In the genomic region with DNA sequence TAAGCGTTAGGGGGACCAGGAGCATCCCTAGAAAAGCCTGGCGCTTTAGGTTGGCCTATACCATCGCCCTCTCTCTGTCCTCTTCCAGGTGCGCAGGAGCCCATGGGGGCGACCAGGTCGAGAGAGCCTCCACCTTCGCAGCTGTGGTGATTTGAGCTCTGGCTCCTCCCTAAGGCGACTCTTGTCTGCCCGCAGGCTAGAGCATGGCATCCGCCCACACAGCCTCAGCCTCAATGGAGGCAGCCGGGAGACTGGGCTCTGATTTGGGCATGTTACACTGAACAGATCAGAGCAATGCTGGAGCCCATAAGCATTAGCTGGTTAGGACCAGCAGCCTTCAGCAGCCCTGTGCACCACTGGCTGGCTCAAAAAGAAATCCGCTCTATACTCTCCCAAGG, we compare ENCODE assay signal across 18 mouse cellular contexts. TPM values are rescaled to one million over a fixed set of nuclear protein-coding genes. Genes with fewer than 3 reads are reported as not detected.
A peak's percentile ranks its signal among the peaks of the same experiment; 100 is the strongest.
DNase-seq lines count a peak whose midpoint lies in the region; ATAC-seq and TF ChIP-seq lines count a peak whose summit lies in the region.
"Had no signal": no experiment of that assay in that cellular context is flagged by ENCODE, and none has a peak within 500 bp of the region (broad histone marks: within the 10 kb centered on the region; RNA-seq: fewer than 3 reads in every experiment).

No protein-coding gene starts in this region.

- H3K79me3 ChIP-seq in C2C12 (ENCODE audit: low read depth): no peaks in the 10 kb centered on the region

- H3K4me1 ChIP-seq in hindbrain, embryonic 10.5 days (replicated peaks): peaks cover 49% of the 10 kb centered on the region
- H3K4me1 ChIP-seq in hindbrain, postnatal 0 days (ENCODE audit: insufficient read depth, low read length): 0 out of 2 replicates have a peak, but pooled peaks cover 6% of the 10 kb centered on the region
- H3K4me1 ChIP-seq in olfactory bulb, adult 2 months (ENCODE audit: control insufficient read depth, insufficient read depth, low read length): peaks cover 26% of the 10 kb centered on the region

- 0 out of 2 replicates have a peak overlapping the region, but pooled peaks have one; percentile 29 for H3K27ac ChIP-seq in hindbrain, embryonic 10.5 days
- H3K27ac ChIP-seq in hindbrain, postnatal 0 days: no peak overlapping the region
- H3K27ac ChIP-seq in olfactory bulb, adult 2 months (ENCODE audit: insufficient read depth, low read depth, low read length): peak overlapping the region; percentile 44; the same call in 1 of the 2 replicates
- H3K27ac ChIP-seq: gastrocnemius, adult 2 months; heart, embryonic 10.5 days; hindbrain, embryonic 12.5 days; left cerebral cortex, adult 2 months; limb, embryonic 15.5 days; lung, embryonic 15.5 days had no signal

- DNase-seq in hindbrain, embryonic 10.5 days (ENCODE audit: low spot score): no peak
- DNase-seq in hindbrain, postnatal 0 days (ENCODE audit: low spot score): no peak
- peak; percentile 47 for DNase-seq in T-cell, adult 2 months (ENCODE audit: low spot score)
- no peak for DNase-seq in frontal cortex, postnatal 10 days (ENCODE audit: low spot score in 2 of 2)
- DNase-seq in heart, adult 18-20 months: no peak
- DNase-seq: cerebellum, adult 2 months; embryo, embryonic 11 days; gastrocnemius, adult 2 months had no signal

- no peak overlapping the region for H3K4me2 ChIP-seq in hindbrain, postnatal 0 days (ENCODE audit: low read depth, low read length)
- H3K4me2 ChIP-seq: hindbrain, embryonic 12.5 days; limb, embryonic 15.5 days; lung, embryonic 15.5 days had no signal

- ATAC-seq in hindbrain, postnatal 0 days: no peak
- no peak for ATAC-seq in megakaryocyte progenitor cell, adult 5-6 weeks (replicated peaks; ENCODE audit: poor library complexity)

- peaks cover 27% of the 10 kb centered on the region for H3K36me3 ChIP-seq in hindbrain, embryonic 10.5 days
- no peaks in the 10 kb centered on the region for H3K36me3 ChIP-seq in hindbrain, postnatal 0 days (ENCODE audit: insufficient read depth, low read length)
- peaks cover 3% of the 10 kb centered on the region for H3K36me3 ChIP-seq in C2C12 (ENCODE audit: control insufficient read depth, insufficient read depth)
- H3K36me3 ChIP-seq: lung, embryonic 15.5 days had no signal

- no peaks in the 10 kb centered on the region for H3K9me3 ChIP-seq in hindbrain, embryonic 10.5 days
- H3K9me3 ChIP-seq in hindbrain, postnatal 0 days (ENCODE audit: low read length): no peaks in the 10 kb centered on the region
- H3K9me3 ChIP-seq: heart, embryonic 10.5 days; hindbrain, embryonic 12.5 days; limb, embryonic 15.5 days; lung, embryonic 15.5 days had no signal

- TF ChIP-seq CTCF in hindbrain, postnatal 0 days (IDR thresholded peaks at IDR 0.05; ENCODE audit: low read depth): no peak
- TF ChIP-seq CTCF in C2C12 (IDR thresholded peaks at IDR 0.05; ENCODE audit: control insufficient read depth, insufficient read depth, insufficient read length): no peak
- TF ChIP-seq CTCF in olfactory bulb, adult 2 months (IDR thresholded peaks at IDR 0.05; ENCODE audit: insufficient read depth, low read depth, low read length): no peak

- H3K27me3 ChIP-seq in hindbrain, embryonic 10.5 days (ENCODE audit: insufficient read depth, poor library complexity, severe bottlenecking): peaks cover 16% of the 10 kb centered on the region
- no peaks in the 10 kb centered on the region for H3K27me3 ChIP-seq in hindbrain, postnatal 0 days (ENCODE audit: insufficient read depth, low read length)
- no peaks in the 10 kb centered on the region for H3K27me3 ChIP-seq in C2C12 (ENCODE audit: control insufficient read depth, insufficient read depth, insufficient read length)
- H3K27me3 ChIP-seq: limb, embryonic 15.5 days; lung, embryonic 15.5 days had no signal

- H3ac ChIP-seq in C2C12 (ENCODE audit: control insufficient read depth, insufficient read length, low read depth): no peak overlapping the region

- TF ChIP-seq POLR2A in olfactory bulb, adult 2 months (IDR thresholded peaks at IDR 0.05; ENCODE audit: insufficient read depth, low read depth, low read length): no peak

- WGBS in hindbrain, embryonic 10.5 days: 63% methylated on average over 12 of the region's 12 CpGs
- WGBS in hindbrain, postnatal 0 days: 70% methylated on average over 12 of the region's 12 CpGs
- 52% methylated on average over 12 of the region's 12 CpGs for WGBS in olfactory bulb, adult 2 months

- no peaks in the 10 kb centered on the region for H3K79me2 ChIP-seq in C2C12 (ENCODE audit: control insufficient read depth, insufficient read depth)

- H3K9ac ChIP-seq in hindbrain, postnatal 0 days (replicated peaks; ENCODE audit: low read length): no peak overlapping the region
- H3K9ac ChIP-seq: hindbrain, embryonic 12.5 days; lung, embryonic 15.5 days had no signal

- H3K4me3 ChIP-seq in hindbrain, embryonic 10.5 days: no peak overlapping the region
- no peak overlapping the region for H3K4me3 ChIP-seq in hindbrain, postnatal 0 days (ENCODE audit: low read length)
- peak overlapping the region; percentile 2 for H3K4me3 ChIP-seq in C2C12 (ENCODE audit: insufficient read depth, poor library complexity, severe bottlenecking)
- no peak overlapping the region; the same call in 1 of the 2 replicates for H3K4me3 ChIP-seq in olfactory bulb, adult 2 months (ENCODE audit: insufficient read depth, low read depth, low read length)
- H3K4me3 ChIP-seq: erythroblast, embryonic 14.5 days; gastrocnemius, adult 2 months; heart, embryonic 10.5 days; hindbrain, embryonic 12.5 days; left cerebral cortex, adult 2 months; limb, embryonic 15.5 days; lung, embryonic 15.5 days; myocyte had no signal

TF ChIP-seq in C2C12, 6 proteins besides CTCF, POLR2A, EP300 and RAD21:
- no peak for TF ChIP-seq MYOG (IDR thresholded peaks at IDR 0.05; ENCODE audit: control insufficient read depth, extremely low read depth, insufficient read length)
- TF ChIP-seq FOSL1 (IDR thresholded peaks at IDR 0.05; ENCODE audit: insufficient read depth, low read length, poor library complexity, severe bottlenecking): no peak
- no peak for TF ChIP-seq MAX (IDR thresholded peaks at IDR 0.05)
- no peak for TF ChIP-seq USF1 (IDR thresholded peaks at IDR 0.05; ENCODE audit: low read depth)
- TF ChIP-seq CEBPB (IDR thresholded peaks at IDR 0.05; ENCODE audit: low read depth): no peak
- TF ChIP-seq MYOD1 (IDR thresholded peaks at IDR 0.05; ENCODE audit: control insufficient read depth, insufficient read length, low read depth): no peak

RNA-seq across cellular contexts. Expression of gene Fam189b, which starts 5.5 kb away (rescaled TPM):
- 30.2 and 38.7 TPM in 2 replicates for polyA plus RNA-seq in hindbrain, embryonic 10.5 days (2016; fragmentation: Nextera tagmentation; extraction: Ambion mirVana)
- 15.2 and 19.7 TPM in 2 replicates for total RNA-seq in hindbrain, postnatal 0 days (2014; rRNA removed)
- 29.1 and 29.2 TPM in 2 replicates for polyA plus RNA-seq in hindbrain, postnatal 0 days (2015; fragmentation: Nextera tagmentation; extraction: Ambion mirVana)
- polyA plus RNA-seq in C2C12 (2012; fragmentation: generic; extraction: Trizol): 27.4 TPM
- polyA plus RNA-seq in olfactory bulb, adult 2 months (2012; ENCODE audit: insufficient read depth, insufficient read length, low replicate concordance, missing spikeins): not detected in 2 replicates
- 14.3 and 18.0 TPM in 2 replicates for total RNA-seq in megakaryocyte progenitor cell, adult 5-6 weeks (2015)
- 2.3 and 5.2 TPM in 2 replicates for total RNA-seq in megakaryocyte progenitor cell, adult 5-6 weeks (2017)
- total RNA-seq in heart, adult 18-20 months (2021): 1 to 10 TPM; 3.7 to 4.7 TPM

RNA-seq across cellular contexts. Expression of gene Scamp3, which starts 11.2 kb away (rescaled TPM):
- polyA plus RNA-seq in hindbrain, embryonic 10.5 days (2016; fragmentation: Nextera tagmentation; extraction: Ambion mirVana): 98.9 and 116 TPM in 2 replicates
- 60.4 and 77.5 TPM in 2 replicates for total RNA-seq in hindbrain, postnatal 0 days (2014; rRNA removed)
- 139 and 143 TPM in 2 replicates for polyA plus RNA-seq in hindbrain, postnatal 0 days (2015; fragmentation: Nextera tagmentation; extraction: Ambion mirVana)
- 139 TPM for polyA plus RNA-seq in C2C12 (2012; fragmentation: generic; extraction: Trizol)
- not detected in 2 replicates for polyA plus RNA-seq in olfactory bulb, adult 2 months (2012; ENCODE audit: insufficient read depth, insufficient read length, low replicate concordance, missing spikeins)
- total RNA-seq in megakaryocyte progenitor cell, adult 5-6 weeks (2015): 92.5 and 93.9 TPM in 2 replicates
- total RNA-seq in megakaryocyte progenitor cell, adult 5-6 weeks (2017): 33.4 and 37.2 TPM in 2 replicates
- total RNA-seq in heart, adult 18-20 months (2021): 10 to 100 TPM; 46.2 to 50.2 TPM

RNA-seq across cellular contexts. Expression of gene Gba, which starts 14.3 kb away (rescaled TPM):
- 41.0 and 50.0 TPM in 2 replicates for polyA plus RNA-seq in hindbrain, embryonic 10.5 days (2016; fragmentation: Nextera tagmentation; extraction: Ambion mirVana)
- total RNA-seq in hindbrain, postnatal 0 days (2014; rRNA removed): 62.5 and 77.4 TPM in 2 replicates
- 45.8 and 46.8 TPM in 2 replicates for polyA plus RNA-seq in hindbrain, postnatal 0 days (2015; fragmentation: Nextera tagmentation; extraction: Ambion mirVana)
- polyA plus RNA-seq in C2C12 (2012; fragmentation: generic; extraction: Trizol): 40.6 TPM
- polyA plus RNA-seq in olfactory bulb, adult 2 months (2012; ENCODE audit: insufficient read depth, insufficient read length, low replicate concordance, missing spikeins): not detected in 2 replicates
- total RNA-seq in megakaryocyte progenitor cell, adult 5-6 weeks (2015): 52.8 and 60.0 TPM in 2 replicates
- total RNA-seq in megakaryocyte progenitor cell, adult 5-6 weeks (2017): 51.4 and 55.8 TPM in 2 replicates
- 10 to 100 TPM; 18.3 to 19.6 TPM for total RNA-seq in heart, adult 18-20 months (2021)

RNA-seq across cellular contexts. Expression of gene Clk2, which starts 23.9 kb away (rescaled TPM):
- polyA plus RNA-seq in hindbrain, embryonic 10.5 days (2016; fragmentation: Nextera tagmentation; extraction: Ambion mirVana): 34.8 and 35.3 TPM in 2 replicates
- 36.3 and 43.1 TPM in 2 replicates for total RNA-seq in hindbrain, postnatal 0 days (2014; rRNA removed)
- 13.3 and 13.7 TPM in 2 replicates for polyA plus RNA-seq in hindbrain, postnatal 0 days (2015; fragmentation: Nextera tagmentation; extraction: Ambion mirVana)
- 14.5 TPM for polyA plus RNA-seq in C2C12 (2012; fragmentation: generic; extraction: Trizol)
- not detected in 2 replicates for polyA plus RNA-seq in olfactory bulb, adult 2 months (2012; ENCODE audit: insufficient read depth, insufficient read length, low replicate concordance, missing spikeins)
- 51.1 and 53.8 TPM in 2 replicates for total RNA-seq in megakaryocyte progenitor cell, adult 5-6 weeks (2015)
- total RNA-seq in megakaryocyte progenitor cell, adult 5-6 weeks (2017): 69.3 and 75.9 TPM in 2 replicates
- total RNA-seq in heart, adult 18-20 months (2021): 10 to 100 TPM; 14.3 to 17.8 TPM

RNA-seq across cellular contexts. Expression of gene Thbs3, which starts 26.5 kb away (rescaled TPM):
- 65.5 and 74.7 TPM in 2 replicates for polyA plus RNA-seq in hindbrain, embryonic 10.5 days (2016; fragmentation: Nextera tagmentation; extraction: Ambion mirVana)
- 29.4 and 37.9 TPM in 2 replicates for total RNA-seq in hindbrain, postnatal 0 days (2014; rRNA removed)
- 36.8 and 37.2 TPM in 2 replicates for polyA plus RNA-seq in hindbrain, postnatal 0 days (2015; fragmentation: Nextera tagmentation; extraction: Ambion mirVana)
- 9.1 TPM for polyA plus RNA-seq in C2C12 (2012; fragmentation: generic; extraction: Trizol)
- not detected in 2 replicates for polyA plus RNA-seq in olfactory bulb, adult 2 months (2012; ENCODE audit: insufficient read depth, insufficient read length, low replicate concordance, missing spikeins)
- total RNA-seq in megakaryocyte progenitor cell, adult 5-6 weeks (2015): not detected in 2 replicates
- 0.42 TPM in 1 of 2 replicates, not detected in the other for total RNA-seq in megakaryocyte progenitor cell, adult 5-6 weeks (2017)
- 1 to 10 TPM; 2.8 to 5.8 TPM for total RNA-seq in heart, adult 18-20 months (2021)

Comparison
In these comparisons a context has a peak if more than half of its experiments do, and no peak if none do; other contexts are left out.
1. RNA of gene Fam189b, which starts 5.5 kb away (polyA plus RNA-seq): 30.2 to 38.7 TPM in hindbrain, embryonic 10.5 days, 29.1 to 29.2 TPM in hindbrain, postnatal 0 days and 27.4 TPM in C2C12 (single experiment); not detected in olfactory bulb, adult 2 months; every median in the first group is over 10 times any median in the second.